Mouse (Mus musculus): ENCODE measurements at regions not wholly inside any gene's neighbourhood (a gene's known extent, or its start where the extent isn't known, plus 50 kb on each side); places are given as distances from the start of the nearest gene placed in this dataset.

- in situ Hi-C loops (cut with MboI, MseI) = no loop called here
Observed at GRCm38 (mm10) chr2:94590494-94590893, 152.6 kb upstream of the Api5 start.

DNA sequence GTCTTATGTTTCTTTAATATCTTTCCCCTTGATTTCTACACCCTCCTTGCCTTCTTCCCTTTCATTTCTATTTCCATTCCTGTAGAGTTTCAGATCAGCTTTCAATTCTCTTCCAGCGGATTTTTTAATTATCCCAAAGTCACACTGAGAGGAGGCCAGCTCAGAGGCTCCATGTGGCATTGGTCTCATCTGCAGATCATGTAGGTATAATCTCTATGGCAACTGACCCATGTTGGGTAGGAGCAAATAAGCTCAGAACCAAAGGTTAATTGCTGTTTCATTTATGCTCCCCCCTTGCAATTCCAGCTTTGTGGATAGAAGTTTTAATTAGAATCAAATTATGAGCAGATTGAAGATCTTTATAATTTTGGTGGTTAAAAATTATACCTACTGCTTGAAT, 149.3 kb upstream of the Api5 start:
- in situ Hi-C loops (cut with MboI, MseI) = no loop called here

- in situ Hi-C loops (cut with MboI, MseI) = no loop called here
Observed at GRCm38 (mm10) chr2:94571646-94572045, 133.7 kb upstream of the Api5 start.

DNA sequence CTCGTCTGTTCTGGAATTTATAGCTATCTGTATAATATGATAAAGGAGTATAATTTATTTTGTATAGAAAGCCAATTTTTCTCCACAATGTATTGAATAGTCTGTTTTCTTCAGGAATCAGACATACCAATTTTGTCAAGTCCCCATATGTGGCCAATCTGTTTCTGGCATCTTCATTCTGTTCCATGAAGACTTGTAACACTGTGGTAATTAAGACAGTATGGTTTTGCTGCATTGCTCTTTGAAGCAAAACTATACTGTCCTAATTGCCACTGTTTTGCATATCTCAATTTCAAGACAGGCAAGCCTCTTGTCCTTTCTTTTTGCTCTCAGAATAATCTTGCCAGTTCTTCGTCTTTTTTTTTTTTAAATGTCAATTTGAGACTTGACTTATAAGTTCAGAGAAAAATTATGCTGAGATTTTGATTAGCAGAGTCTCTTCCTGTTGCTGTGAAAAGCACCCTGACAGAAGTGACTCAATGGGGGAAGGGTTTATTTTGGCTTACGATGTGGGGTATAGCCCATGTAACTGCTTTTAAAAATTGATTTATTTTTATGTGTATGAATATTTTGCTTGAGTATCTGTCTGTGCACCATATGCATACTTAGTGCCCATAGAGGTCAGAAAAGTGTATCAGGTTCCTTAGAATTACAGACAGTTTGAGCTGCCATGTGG, 103.4 kb upstream of the Api5 start:
- in situ Hi-C loops (cut with MboI, MseI) = no loop called here

- in situ Hi-C loops (cut with MboI, MseI) = no loop called here
Observed at GRCm38 (mm10) chr2:94536631-94537030, 98.7 kb upstream of the Api5 start.

DNA sequence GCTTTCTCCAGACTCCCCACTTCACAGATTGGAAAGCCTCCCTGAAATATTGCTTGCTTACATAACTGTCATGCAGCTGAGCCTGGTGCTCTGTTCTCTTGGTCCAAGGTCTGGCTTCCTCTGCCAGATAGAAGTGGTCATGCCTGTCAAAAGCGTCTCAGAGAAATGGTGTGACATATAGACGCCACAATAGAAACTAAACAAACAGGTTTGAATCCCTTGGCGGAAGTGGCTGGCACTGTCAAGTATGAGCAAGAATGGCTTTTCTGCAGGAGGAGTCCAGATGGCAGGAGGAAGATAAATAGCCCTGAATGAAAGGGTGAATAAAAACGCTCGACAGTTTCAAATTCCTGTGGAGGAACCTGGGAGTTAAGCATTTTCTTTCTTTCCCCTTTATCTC, 93.2 kb upstream of the Api5 start:
- in situ Hi-C loops (cut with MboI, MseI) = no loop called here

DNA sequence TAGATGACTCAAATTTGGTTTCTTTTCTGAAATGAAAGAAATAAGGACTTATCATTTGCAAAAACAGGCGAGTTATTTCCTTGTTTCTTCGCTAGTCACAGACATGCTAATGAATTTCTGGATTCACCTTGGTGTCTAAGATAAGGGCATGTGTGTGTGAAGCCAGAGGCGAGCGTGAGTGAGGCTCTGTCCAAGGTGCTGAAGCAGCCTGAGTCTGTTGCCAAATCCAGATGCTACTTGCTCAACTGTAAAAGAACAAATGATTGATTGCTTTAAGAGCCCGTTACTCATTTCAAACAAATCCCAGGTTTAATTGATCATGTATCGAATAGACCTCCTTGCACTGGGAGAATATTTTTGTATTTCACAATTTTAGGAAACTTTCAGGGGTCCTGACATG, 86.6 kb upstream of the Api5 start:
- in situ Hi-C loops (cut with MboI, MseI) = loop anchor here (25.0 kb wide), 1 partner anchor 813 kb away; no protein-coding TSS in a partner anchor

DNA sequence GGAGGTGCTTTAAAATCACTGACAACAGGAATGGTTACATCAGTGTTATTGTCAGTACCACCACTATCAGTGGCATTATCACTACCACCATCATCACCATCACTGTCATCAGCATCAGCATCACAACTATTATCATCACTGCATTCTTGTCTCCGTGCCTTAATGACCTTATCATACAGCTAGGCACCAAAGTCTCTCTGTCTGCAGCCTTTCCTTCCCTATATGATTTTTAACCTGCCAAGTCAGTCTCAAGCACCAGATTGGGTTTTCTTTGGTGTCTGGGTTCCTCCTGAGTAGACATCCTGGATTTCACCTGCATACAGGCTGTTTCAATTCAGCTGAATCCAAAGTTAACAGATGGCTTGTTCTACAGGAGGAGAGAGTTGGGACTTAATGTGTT, 78.9 kb upstream of the Api5 start:
- in situ Hi-C loops (cut with MboI, MseI) = loop anchor here (25.0 kb wide), 1 partner anchor 820 kb away; no protein-coding TSS in a partner anchor

DNA sequence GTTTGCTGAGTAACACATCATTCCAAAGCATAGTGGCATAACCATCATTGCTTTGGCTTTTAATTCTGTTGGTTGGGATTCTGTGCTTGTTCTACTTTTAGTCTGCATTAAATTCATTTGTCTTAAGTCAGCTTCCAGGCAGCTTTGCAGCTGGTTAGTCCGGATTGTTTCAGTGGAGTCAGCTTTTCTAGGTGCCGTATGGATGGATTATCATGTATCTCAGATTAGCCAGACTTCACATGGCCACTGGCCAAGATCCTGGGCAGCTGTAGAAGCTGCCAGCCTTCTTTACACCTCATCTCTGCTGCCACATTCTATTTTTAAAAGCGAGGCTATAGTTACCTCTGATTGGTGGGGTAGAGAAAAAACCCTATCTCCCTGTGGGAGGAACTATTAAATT, 74.1 kb upstream of the Api5 start:
- in situ Hi-C loops (cut with MboI, MseI) = loop anchor here (25.0 kb wide), 1 partner anchor 825 kb away; no protein-coding TSS in a partner anchor

- in situ Hi-C loops (cut with MboI, MseI) = loop anchor here (25.0 kb wide), 1 partner anchor 837 kb away; no protein-coding TSS in a partner anchor
Observed at GRCm38 (mm10) chr2:94500649-94501048, 62.7 kb upstream of the Api5 start.

DNA sequence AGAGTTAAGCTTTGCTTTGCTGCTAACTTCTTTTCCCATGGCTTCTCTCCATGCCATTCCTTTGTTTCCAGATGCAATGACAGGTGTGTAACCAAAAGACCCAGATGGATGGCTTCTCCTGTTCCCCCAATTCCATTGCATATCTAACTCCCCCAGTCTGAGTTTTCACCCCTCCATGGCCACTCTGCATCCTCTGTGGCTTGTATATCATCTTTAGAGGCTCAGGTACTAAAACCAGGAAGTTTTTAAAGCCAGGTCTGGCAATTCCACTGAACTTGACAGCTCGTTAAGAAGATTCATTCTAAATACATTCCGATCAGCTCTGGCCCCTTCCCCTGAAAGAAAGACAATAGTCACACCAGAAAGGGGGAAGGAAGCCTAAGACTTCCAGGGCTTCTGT, 60.6 kb upstream of the Api5 start:
- in situ Hi-C loops (cut with MboI, MseI) = no loop called here

Data from T-helper 1 cell (primary cell).